Mouse (Mus musculus): ENCODE measurements at regions not wholly inside any gene's neighbourhood (a gene's known extent, or its start where the extent isn't known, plus 50 kb on each side); places are given as distances from the start of the nearest gene placed in this dataset.
"Not testable (repeated sequence)": the region's sequence is repeated elsewhere in the genome, so short reads cannot be mapped to it uniquely, and the experiment has no call there.

GRCm38 (mm10) chr10:26576153-26576552, 177.1 kb upstream of the Arhgap18 start:
- Histone ChIP-seq H3K36me3 (ENCODE audit: insufficient read depth) (no peaks in the 10 kb centered on the region), H3K4me3 (ENCODE audit: low read depth, low read length) (no peak overlapping the region), H3K4me1 (ENCODE audit: insufficient read depth) (no peaks in the 10 kb centered on the region), H3K27ac (ENCODE audit: low read depth, low read length) (no peak overlapping the region), H3K9ac (no peak overlapping the region), H3K9me3 (ENCODE audit: low read length) (no peaks in the 10 kb centered on the region), H3K27me3 (ENCODE audit: insufficient read depth, low read length) (no peaks in the 10 kb centered on the region), H3K4me2 (ENCODE audit: low read depth) (no peak overlapping the region)
- WGBS, result 89% methylated on average over 3 of the region's 3 CpGs
- no peak for DNase-seq
- no peak for TF ChIP-seq CTCF (IDR thresholded peaks at IDR 0.05; ENCODE audit: low read depth)
- ATAC-seq, result no peak

- no peak for TF ChIP-seq CTCF (IDR thresholded peaks at IDR 0.05; ENCODE audit: low read depth)
- 83% methylated on average over 2 of the region's 2 CpGs for WGBS
Measured at GRCm38 (mm10) chr10:26577087-26577486, 176.1 kb upstream of the Arhgap18 start.

GRCm38 (mm10) chr10:26585106-26585505, 168.1 kb upstream of the Arhgap18 start:
- Histone ChIP-seq H3K4me3 (ENCODE audit: low read depth, low read length) (no peak overlapping the region), H3K4me1 (ENCODE audit: insufficient read depth) (no peaks in the 10 kb centered on the region), H3K9me3 (ENCODE audit: low read length) (peaks cover 11% of the 10 kb centered on the region; the same call in 1 of the 2 replicates), H3K36me3 (ENCODE audit: insufficient read depth) (no peaks in the 10 kb centered on the region), H3K9ac (no peak overlapping the region), H3K27me3 (ENCODE audit: insufficient read depth, low read length) (no peaks in the 10 kb centered on the region), H3K27ac (ENCODE audit: low read depth, low read length) (no peak overlapping the region), H3K4me2 (ENCODE audit: low read depth) (no peak overlapping the region)
- TF ChIP-seq CTCF (IDR thresholded peaks at IDR 0.05; ENCODE audit: low read depth), result no peak
- ATAC-seq (no peak), DNase-seq (no peak)
- 83% methylated on average over 2 of the region's 2 CpGs for WGBS

More at GRCm38 (mm10) chr10:26577087-26577486, 176.1 kb upstream of the Arhgap18 start:
- no peaks in the 10 kb centered on the region for H3K9me3 ChIP-seq (ENCODE audit: low read length)
- ATAC-seq (no peak), DNase-seq (no peak)
- no peak overlapping the region for H3K27ac ChIP-seq (ENCODE audit: low read depth, low read length)
- no peak overlapping the region for H3K4me3 ChIP-seq (ENCODE audit: low read depth, low read length)
- H3K9ac ChIP-seq, result no peak overlapping the region
- no peaks in the 10 kb centered on the region for H3K4me1 ChIP-seq (ENCODE audit: insufficient read depth)
- H3K27me3 ChIP-seq (ENCODE audit: insufficient read depth, low read length), result no peaks in the 10 kb centered on the region
- no peak overlapping the region for H3K4me2 ChIP-seq (ENCODE audit: low read depth)
- no peaks in the 10 kb centered on the region for H3K36me3 ChIP-seq (ENCODE audit: insufficient read depth)

GRCm38 (mm10) chr10:26607081-26607480, 146.1 kb upstream of the Arhgap18 start:
- not testable (repeated sequence) for H3K36me3 ChIP-seq (ENCODE audit: insufficient read depth); H3K27ac ChIP-seq (ENCODE audit: low read depth, low read length); H3K27me3 ChIP-seq (ENCODE audit: insufficient read depth, low read length); H3K4me1 ChIP-seq (ENCODE audit: insufficient read depth); ATAC-seq; DNase-seq; H3K4me3 ChIP-seq (ENCODE audit: low read depth, low read length); H3K4me2 ChIP-seq (ENCODE audit: low read depth); H3K9me3 ChIP-seq (ENCODE audit: low read length); H3K9ac ChIP-seq
- 82% methylated on average over 4 of the region's 4 CpGs for WGBS

GRCm38 (mm10) chr10:26611246-26611645, 142.0 kb upstream of the Arhgap18 start:
- H3K36me3 ChIP-seq (ENCODE audit: insufficient read depth), result no peaks in the 10 kb centered on the region
- TF ChIP-seq CTCF (IDR thresholded peaks at IDR 0.05; ENCODE audit: low read depth), result no peak
- no peak overlapping the region for H3K27ac ChIP-seq (ENCODE audit: low read depth, low read length)
- no peaks in the 10 kb centered on the region for H3K27me3 ChIP-seq (ENCODE audit: insufficient read depth, low read length)
- no peak overlapping the region for H3K9ac ChIP-seq
- H3K4me2 ChIP-seq (ENCODE audit: low read depth), result no peak overlapping the region
- ATAC-seq (no peak), DNase-seq (no peak)
- H3K9me3 ChIP-seq (ENCODE audit: low read length), result no peaks in the 10 kb centered on the region
- no peak overlapping the region for H3K4me3 ChIP-seq (ENCODE audit: low read depth, low read length)
- no peaks in the 10 kb centered on the region for H3K4me1 ChIP-seq (ENCODE audit: insufficient read depth)

GRCm38 (mm10) chr10:26630196-26630760, 122.9 kb upstream of the Arhgap18 start:
- no peak overlapping the region for H3K4me3 ChIP-seq (ENCODE audit: low read depth, low read length)
- DNase-seq (peak; percentile 13), ATAC-seq (peak; percentile 64; the same call in 1 of the 2 replicates)
- no peaks in the 10 kb centered on the region for H3K36me3 ChIP-seq (ENCODE audit: insufficient read depth)
- H3K27ac ChIP-seq (ENCODE audit: low read depth, low read length), result no peak overlapping the region
- no peaks in the 10 kb centered on the region for H3K9me3 ChIP-seq (ENCODE audit: low read length)
- no peak overlapping the region for H3K9ac ChIP-seq
- H3K4me1 ChIP-seq (ENCODE audit: insufficient read depth), result no peaks in the 10 kb centered on the region
- TF ChIP-seq CTCF (IDR thresholded peaks at IDR 0.05; ENCODE audit: low read depth), result no peak
- no peak overlapping the region for H3K4me2 ChIP-seq (ENCODE audit: low read depth)
- WGBS, result 47% methylated on average over 4 of the region's 4 CpGs
- no peaks in the 10 kb centered on the region for H3K27me3 ChIP-seq (ENCODE audit: insufficient read depth, low read length)

GRCm38 (mm10) chr10:26632266-26632665, 121.0 kb upstream of the Arhgap18 start:
- Histone ChIP-seq H3K9ac (no peak overlapping the region), H3K9me3 (ENCODE audit: low read length) (no peaks in the 10 kb centered on the region), H3K27me3 (ENCODE audit: insufficient read depth, low read length) (no peaks in the 10 kb centered on the region), H3K4me3 (ENCODE audit: low read depth, low read length) (no peak overlapping the region), H3K27ac (ENCODE audit: low read depth, low read length) (no peak overlapping the region), H3K36me3 (ENCODE audit: insufficient read depth) (no peaks in the 10 kb centered on the region), H3K4me2 (ENCODE audit: low read depth) (no peak overlapping the region), H3K4me1 (ENCODE audit: insufficient read depth) (no peaks in the 10 kb centered on the region)
- 93% methylated on average over 5 of the region's 5 CpGs for WGBS
- DNase-seq, result no peak
- TF ChIP-seq CTCF (IDR thresholded peaks at IDR 0.05; ENCODE audit: low read depth), result no peak
- no peak for ATAC-seq

All from forebrain, postnatal 0 days (tissue).